Mouse (Mus musculus) embryonic facial prominence, embryonic 15.5 days (tissue): ENCODE measurements around the gene Zfp316. TPM values are rescaled to one million over a fixed set of nuclear protein-coding genes. Genes with fewer than 3 reads are reported as not detected.

Experiments used
- ATAC-seq: fragments of 200-750 bp; cut with Nextera tagmentation; 2 replicates; pipeline ENCODE4 v1.8.0; 2017; ENCODE audit warnings: low read depth, moderate TSS enrichment; ENCODE audit not compliant: insufficient number of reproducible peaks, low FRiP score, low TSS enrichment
- H3K27ac ChIP-seq: fragments of 300-500 bp; sonication (generic); replicated peaks from 2 replicates; pipeline ENCODE4 v1.5.1; 2015; ENCODE audit warnings: mild to moderate bottlenecking, inconsistent platforms
- H3K27me3 ChIP-seq: fragments of 300-500 bp; sonication (generic); 2 replicates; pipeline ENCODE4 v1.6.1; 2015; ENCODE audit warnings: inconsistent platforms
- H3K36me3 ChIP-seq: fragments of 300-500 bp; sonication (generic); 2 replicates; pipeline ENCODE4 v1.6.1; 2015; ENCODE audit warnings: mild to moderate bottlenecking, inconsistent platforms
- H3K4me1 ChIP-seq: fragments of 300-500 bp; sonication (generic); 2 replicates; pipeline ENCODE4 v1.6.1; 2015; ENCODE audit warnings: inconsistent platforms
- H3K4me2 ChIP-seq: fragments of 300-500 bp; sonication (generic); replicated peaks from 2 replicates; pipeline ENCODE4 v1.6.1; 2015; ENCODE audit warnings: mild to moderate bottlenecking, inconsistent platforms
- H3K4me3 ChIP-seq: fragments of 300-500 bp; sonication (generic); replicated peaks from 2 replicates; pipeline ENCODE4 v1.5.1; 2015; ENCODE audit warnings: mild to moderate bottlenecking, inconsistent platforms
- H3K9ac ChIP-seq: fragments of 300-500 bp; sonication (generic); 2 replicates; pipeline ENCODE4 v1.6.1; 2015; ENCODE audit warnings: inconsistent platforms
- H3K9me3 ChIP-seq: fragments of 300-500 bp; sonication (generic); replicated peaks from 2 replicates; pipeline ENCODE4 v1.6.1; 2016; ENCODE audit warnings: inconsistent platforms
- WGBS: fragments of 180-500 bp; shearing (Covaris S2); methylation state at CpG from one replicate; pipeline ENCODE4 v1.1.7; 2015; 5-methylcytosine and 5-hydroxymethylcytosine counted together
- polyA plus RNA-seq: library from polyadenylated mRNA; unstranded; fragments of >200 nt; fragmentation: Nextera tagmentation; extraction: Ambion mirVana; gene quantifications from 2 replicates; pipeline ENCODE4 v1.2.1, GENCODE M21; 2015

Gene Zfp316
- polyA plus RNA-seq, 1 experiment from 2014 or later = 5.2 TPM

- Histone ChIP-seq H3K4me3 (no peak overlapping the region), H3K27me3 (0 out of 2 replicates have a peak, but pooled peaks cover 3% of the 10 kb centered on the region), H3K9me3 (no peaks in the 10 kb centered on the region), H3K4me2 (no peak overlapping the region), H3K4me1 (no peaks in the 10 kb centered on the region), H3K27ac (no peak overlapping the region), H3K36me3 (no peaks in the 10 kb centered on the region), H3K9ac (no peak overlapping the region)
- 86% methylated on average over 2 of the region's 2 CpGs for WGBS
- no peak for ATAC-seq
Measured at GRCm38 (mm10) chr5:143213832-143214231, 56.0 kb downstream of the Zfp316 start.

GRCm38 (mm10) chr5:143205015-143205414, 64.8 kb downstream of the Zfp316 start:
- H3K27ac ChIP-seq = no peak overlapping the region
- H3K9me3 ChIP-seq = no peaks in the 10 kb centered on the region
- H3K9ac ChIP-seq = no peak overlapping the region
- H3K27me3 ChIP-seq = no peaks in the 10 kb centered on the region
- WGBS = 69% methylated on average over 3 of the region's 3 CpGs
- no peaks in the 10 kb centered on the region for H3K36me3 ChIP-seq
- ATAC-seq = no peak
- no peak overlapping the region for H3K4me3 ChIP-seq
- H3K4me2 ChIP-seq = no peak overlapping the region
- no peaks in the 10 kb centered on the region for H3K4me1 ChIP-seq

Other genes starting within 250 kb of the Zfp316 start
- 41.2 and 42.7 TPM in 2 replicates for gene Rnf216, start 157.0 kb downstream of the Zfp316 start, polyA plus RNA-seq
- gene Olfr718-ps1, start 122.4 kb downstream of the Zfp316 start, polyA plus RNA-seq = 0.14 and 0.52 TPM in 2 replicates
- gene Rbak, start 89.2 kb downstream of the Zfp316 start, polyA plus RNA-seq = 13.4 and 15.4 TPM in 2 replicates
- gene Spdye4b, start 89.0 kb downstream of the Zfp316 start, polyA plus RNA-seq = not detected in 2 replicates
- gene Spdye4a, start 43.1 kb downstream of the Zfp316 start, polyA plus RNA-seq = not detected in 2 replicates
- 16.9 TPM in 2 replicates for gene Zfp12, start 34.9 kb downstream of the Zfp316 start, polyA plus RNA-seq
- 0.29 and 0.32 TPM in 2 replicates for gene Zfp853, start 23.6 kb upstream of the Zfp316 start, polyA plus RNA-seq
- 33.1 and 33.7 TPM in 2 replicates for gene E130309D02Rik, start 45.3 kb upstream of the Zfp316 start, polyA plus RNA-seq
- gene Zdhhc4, start 59.2 kb upstream of the Zfp316 start, polyA plus RNA-seq = 74.6 and 77.8 TPM in 2 replicates
- 0.68 and 1.8 TPM in 2 replicates for gene Grid2ip, start 87.3 kb upstream of the Zfp316 start, polyA plus RNA-seq
- 416 and 417 TPM in 2 replicates for gene Kdelr2, start 133.8 kb upstream of the Zfp316 start, polyA plus RNA-seq
- 11.9 and 13.3 TPM in 2 replicates for gene Daglb, start 194.6 kb upstream of the Zfp316 start, polyA plus RNA-seq